Mouse (Mus musculus): Measurements from ENCODE around the gene Dlst. TPM values are rescaled to one million over a fixed set of nuclear protein-coding genes. Genes with fewer than 3 reads are reported as not detected.
A peak's percentile ranks its signal among the peaks of the same experiment; 100 is the strongest.
"Not testable (repeated sequence)": the region's sequence is repeated elsewhere in the genome, so short reads cannot be mapped to it uniquely, and the experiment has no call there.

Gene Dlst
- polyA plus RNA-seq, 1 experiment from 2014 or later: 115 TPM

DNA sequence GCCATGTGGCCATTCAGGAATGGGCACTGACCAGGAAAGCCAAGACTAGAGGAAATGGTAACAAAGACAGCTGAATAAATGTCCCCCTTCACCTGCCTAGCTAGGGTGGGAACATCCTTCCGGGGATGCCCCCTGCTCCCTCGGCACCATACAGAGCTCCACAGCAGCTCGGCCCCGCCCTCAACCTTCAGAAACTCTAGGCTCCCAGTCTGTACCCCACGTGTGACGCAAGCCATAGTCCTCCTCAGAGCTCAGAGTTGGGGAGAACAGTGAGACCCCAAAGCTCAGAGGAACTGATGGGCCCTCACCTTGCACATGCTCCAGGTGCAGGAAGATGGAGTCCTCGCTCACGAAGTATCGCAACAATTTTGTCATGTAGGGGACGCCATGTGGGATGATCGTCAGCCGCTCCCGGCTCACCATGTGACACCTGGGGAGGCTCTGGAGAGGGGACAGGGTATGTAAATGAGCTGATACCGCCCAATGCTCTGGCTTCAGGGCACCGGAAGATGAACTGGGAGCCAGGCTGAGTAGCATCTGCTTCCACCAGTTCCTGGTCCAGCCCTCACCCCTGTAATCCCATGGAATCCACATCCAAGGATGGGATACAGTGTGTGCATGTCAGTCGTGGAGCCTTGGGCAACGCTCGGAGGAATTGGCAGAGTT is 29.5 kb downstream of the Dlst start:
- no peak for ATAC-seq (ENCODE audit: insufficient read depth)
- H3K27me3 ChIP-seq (ENCODE audit: insufficient read depth, low read length): 0 out of 2 replicates have a peak, but pooled peaks cover 4% of the 10 kb centered on the region
- no peaks in the 10 kb centered on the region for H3K9me3 ChIP-seq (ENCODE audit: low read depth, low read length)
- no peak for TF ChIP-seq CTCF (IDR thresholded peaks at IDR 0.05; ENCODE audit: low read depth)
- H3K27ac ChIP-seq (ENCODE audit: low read depth): no peak overlapping the region
- 35% methylated on average over 18 of the region's 18 CpGs for WGBS
- no peak for DNase-seq
- H3K9ac ChIP-seq: no peak overlapping the region
- H3K4me1 ChIP-seq (ENCODE audit: insufficient read depth): peaks cover 2% of the 10 kb centered on the region; the same call in 1 of the 2 replicates
- H3K4me2 ChIP-seq: 0 out of 2 replicates have a peak overlapping the region, but pooled peaks have one; percentile 23
- H3K4me3 ChIP-seq (ENCODE audit: low read depth, low read length): no peak overlapping the region
- 0 out of 2 replicates have a peak, but pooled peaks cover 2% of the 10 kb centered on the region for H3K36me3 ChIP-seq (ENCODE audit: insufficient read depth)

DNA sequence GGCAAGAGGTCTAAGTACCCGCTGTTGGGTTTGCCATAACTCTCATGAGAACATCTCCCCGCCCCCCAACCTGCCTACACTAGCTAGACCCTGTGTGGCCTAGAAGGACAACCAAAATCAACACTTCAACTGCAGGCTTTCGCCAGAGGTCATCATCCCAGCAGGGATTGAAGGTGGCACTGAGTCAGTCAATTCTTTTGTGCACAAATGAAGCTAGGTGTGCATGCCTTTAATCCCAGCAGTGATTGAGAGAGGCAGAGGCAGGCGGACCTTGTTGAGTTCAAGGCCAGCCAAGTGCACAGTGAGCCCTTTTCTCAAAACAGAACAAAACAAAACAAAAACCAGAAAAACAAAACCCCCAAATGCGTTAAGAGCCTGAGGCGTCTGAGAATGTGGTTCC is 30.5 kb downstream of the Dlst start:
- peaks cover 2% of the 10 kb centered on the region; the same call in 1 of the 2 replicates for H3K4me1 ChIP-seq (ENCODE audit: insufficient read depth)
- no peak overlapping the region for H3K4me2 ChIP-seq
- no peak overlapping the region for H3K9ac ChIP-seq
- ATAC-seq (ENCODE audit: insufficient read depth) (no peak), DNase-seq (no peak)
- 70% methylated on average over 6 of the region's 6 CpGs for WGBS
- H3K27ac ChIP-seq (ENCODE audit: low read depth): no peak overlapping the region
- H3K36me3 ChIP-seq (ENCODE audit: insufficient read depth): no peaks in the 10 kb centered on the region
- no peak overlapping the region for H3K4me3 ChIP-seq (ENCODE audit: low read depth, low read length)
- 0 out of 2 replicates have a peak, but pooled peaks cover 4% of the 10 kb centered on the region for H3K27me3 ChIP-seq (ENCODE audit: insufficient read depth, low read length)
- TF ChIP-seq CTCF (IDR thresholded peaks at IDR 0.05; ENCODE audit: low read depth): no peak
- H3K9me3 ChIP-seq (ENCODE audit: low read depth, low read length): no peaks in the 10 kb centered on the region

DNA sequence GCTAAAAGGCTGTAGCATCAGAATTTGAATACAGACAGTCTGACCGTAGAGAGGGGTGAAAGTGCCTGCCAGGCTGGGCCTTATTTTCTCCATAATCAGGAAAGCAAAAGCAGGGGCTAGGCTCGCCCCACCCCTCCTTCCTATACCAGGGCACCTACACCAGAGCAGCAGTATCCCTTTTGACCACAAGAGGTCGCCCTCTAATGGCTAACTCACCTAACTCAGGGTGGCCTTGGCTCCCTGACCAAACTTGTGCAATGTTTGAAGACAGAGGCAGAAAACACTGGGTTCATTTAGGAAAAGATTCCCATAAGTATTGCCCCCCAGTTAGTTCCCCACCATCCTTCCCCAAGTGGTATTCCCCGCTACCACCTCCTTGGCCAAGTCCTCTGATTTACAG is 32.2 kb downstream of the Dlst start:
- no peaks in the 10 kb centered on the region for H3K36me3 ChIP-seq (ENCODE audit: insufficient read depth)
- peaks cover 2% of the 10 kb centered on the region; the same call in 1 of the 2 replicates for H3K4me1 ChIP-seq (ENCODE audit: insufficient read depth)
- no peak overlapping the region for H3K4me2 ChIP-seq
- 0 out of 2 replicates have a peak, but pooled peaks cover 4% of the 10 kb centered on the region for H3K27me3 ChIP-seq (ENCODE audit: insufficient read depth, low read length)
- no peaks in the 10 kb centered on the region for H3K9me3 ChIP-seq (ENCODE audit: low read depth, low read length)
- H3K4me3 ChIP-seq (ENCODE audit: low read depth, low read length): no peak overlapping the region
- ATAC-seq (ENCODE audit: insufficient read depth) (no peak), DNase-seq (peak; percentile 95)
- H3K9ac ChIP-seq: no peak overlapping the region
- peak; percentile 97 for TF ChIP-seq CTCF (IDR thresholded peaks at IDR 0.05; ENCODE audit: low read depth)
- WGBS: 18% methylated on average over 4 of the region's 4 CpGs
- no peak overlapping the region for H3K27ac ChIP-seq (ENCODE audit: low read depth)

DNA sequence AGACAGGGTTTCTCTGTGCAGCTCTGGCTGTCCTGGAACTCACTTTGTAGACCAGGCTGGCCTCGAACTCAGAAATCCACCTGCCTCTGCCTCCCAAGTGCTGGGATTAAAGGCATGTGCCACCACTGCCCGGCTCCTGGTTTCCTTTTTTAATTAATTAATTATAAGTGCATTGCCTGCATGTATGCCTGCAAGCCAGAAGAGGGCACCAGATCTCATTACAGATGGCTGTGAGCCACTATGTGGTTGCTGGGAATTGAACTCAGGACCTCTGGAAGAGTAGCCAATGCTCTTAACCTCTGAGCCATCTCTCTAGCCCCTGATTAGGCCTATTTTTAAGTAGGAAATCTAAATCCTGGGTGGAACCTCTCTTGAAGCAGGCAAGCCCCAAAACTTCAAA is 33.6 kb downstream of the Dlst start:
- not testable (repeated sequence) for H3K27ac ChIP-seq (ENCODE audit: low read depth); H3K36me3 ChIP-seq (ENCODE audit: insufficient read depth); DNase-seq; ATAC-seq (ENCODE audit: insufficient read depth); H3K27me3 ChIP-seq (ENCODE audit: insufficient read depth, low read length); H3K4me1 ChIP-seq (ENCODE audit: insufficient read depth); H3K9me3 ChIP-seq (ENCODE audit: low read depth, low read length); H3K4me2 ChIP-seq; H3K4me3 ChIP-seq (ENCODE audit: low read depth, low read length); H3K9ac ChIP-seq
- WGBS: 48% methylated on average over 2 of the region's 2 CpGs
- TF ChIP-seq CTCF (IDR thresholded peaks at IDR 0.05; ENCODE audit: low read depth): peak; percentile 39

DNA sequence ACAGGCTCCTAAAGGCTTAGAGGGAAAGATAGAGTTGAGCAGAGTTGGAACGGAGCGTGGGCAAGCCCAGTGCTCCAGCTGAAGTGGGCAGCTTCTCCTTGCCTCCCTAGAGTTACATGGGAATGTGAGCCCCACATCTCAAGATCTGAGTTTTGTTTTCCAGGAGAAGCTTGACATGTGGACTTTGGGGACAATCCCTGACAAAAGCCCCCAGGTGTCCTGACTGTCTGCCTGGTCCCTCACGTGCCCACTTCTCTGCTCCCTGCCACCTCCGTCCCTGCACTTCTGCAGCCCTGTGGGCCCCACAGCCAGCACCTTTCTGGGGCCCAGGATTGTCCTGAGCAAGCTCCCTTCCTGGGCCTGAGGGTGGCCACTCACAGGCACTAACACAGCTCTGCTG is 34.2 kb downstream of the Dlst start:
- no peak for ATAC-seq (ENCODE audit: insufficient read depth)
- Histone ChIP-seq H3K36me3 (ENCODE audit: insufficient read depth) (no peaks in the 10 kb centered on the region), H3K9me3 (ENCODE audit: low read depth, low read length) (no peaks in the 10 kb centered on the region), H3K4me3 (ENCODE audit: low read depth, low read length) (no peak overlapping the region), H3K27me3 (ENCODE audit: insufficient read depth, low read length) (0 out of 2 replicates have a peak, but pooled peaks cover 4% of the 10 kb centered on the region), H3K4me1 (ENCODE audit: insufficient read depth) (peaks cover 2% of the 10 kb centered on the region; the same call in 1 of the 2 replicates), H3K4me2 (no peak overlapping the region), H3K9ac (no peak overlapping the region), H3K27ac (ENCODE audit: low read depth) (no peak overlapping the region)
- TF ChIP-seq CTCF (IDR thresholded peaks at IDR 0.05; ENCODE audit: low read depth): no peak
- no peak for DNase-seq
- WGBS: 91% methylated on average over 4 of the region's 4 CpGs

DNA sequence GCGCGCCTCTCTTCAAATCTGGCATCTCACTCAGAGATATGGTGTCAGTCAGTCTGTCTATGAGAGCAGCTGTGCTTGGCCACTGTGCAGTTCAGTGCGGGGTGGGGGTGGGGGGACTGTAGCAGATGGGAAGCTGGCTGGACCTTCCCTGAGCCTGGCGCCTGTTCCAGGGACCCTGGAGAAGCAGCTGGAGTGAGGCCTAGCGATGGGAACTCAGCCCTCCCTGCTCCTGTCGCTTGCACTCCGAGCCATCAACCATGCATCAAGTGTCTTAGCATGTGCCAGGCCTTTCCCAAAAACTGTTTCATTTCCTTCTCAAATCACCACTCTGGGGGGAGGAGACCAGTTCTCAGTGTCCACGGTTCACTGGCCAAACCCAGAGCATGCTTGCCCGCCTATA is 35.0 kb downstream of the Dlst start:
- Histone ChIP-seq H3K9ac (0 out of 2 replicates have a peak overlapping the region, but pooled peaks have one; percentile 26), H3K9me3 (ENCODE audit: low read depth, low read length) (no peaks in the 10 kb centered on the region), H3K27ac (ENCODE audit: low read depth) (peak overlapping the region; percentile 69), H3K36me3 (ENCODE audit: insufficient read depth) (no peaks in the 10 kb centered on the region), H3K27me3 (ENCODE audit: insufficient read depth, low read length) (peaks cover 3% of the 10 kb centered on the region; the same call in 1 of the 2 replicates), H3K4me2 (no peak overlapping the region), H3K4me3 (ENCODE audit: low read depth, low read length) (no peak overlapping the region), H3K4me1 (ENCODE audit: insufficient read depth) (no peaks in the 10 kb centered on the region)
- ATAC-seq (ENCODE audit: insufficient read depth) (peak; percentile 78), DNase-seq (peak; percentile 75)
- TF ChIP-seq CTCF (IDR thresholded peaks at IDR 0.05; ENCODE audit: low read depth): no peak
- WGBS: 45% methylated on average over 9 of the region's 9 CpGs

DNA sequence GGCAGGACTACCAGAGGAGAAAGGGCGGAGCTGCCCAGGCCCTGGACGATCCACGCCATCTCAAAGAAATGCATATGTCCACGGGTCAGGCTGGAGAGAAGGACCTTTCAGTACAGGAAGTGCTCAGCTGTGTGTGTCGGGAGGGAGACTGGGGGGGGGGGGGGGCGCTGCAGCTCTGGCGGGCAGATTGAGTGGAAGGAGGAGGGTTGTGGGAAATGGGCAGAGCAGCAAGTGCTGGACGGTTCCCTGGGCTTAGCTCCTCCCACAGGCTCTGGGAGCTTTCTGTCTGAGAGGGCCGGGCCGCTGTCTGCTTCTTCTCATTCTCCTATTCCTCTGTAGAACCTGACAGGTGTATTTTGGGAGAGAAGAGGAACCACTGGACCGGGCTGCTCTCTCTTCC is 35.7 kb downstream of the Dlst start:
- peak overlapping the region; percentile 69 for H3K27ac ChIP-seq (ENCODE audit: low read depth)
- 24% methylated on average over 9 of the region's 11 CpGs for WGBS
- H3K9me3 ChIP-seq (ENCODE audit: low read depth, low read length): no peaks in the 10 kb centered on the region
- H3K9ac ChIP-seq: no peak overlapping the region
- no peaks in the 10 kb centered on the region for H3K4me1 ChIP-seq (ENCODE audit: insufficient read depth)
- no peak overlapping the region for H3K4me2 ChIP-seq
- peak; percentile 62 for DNase-seq
- H3K27me3 ChIP-seq (ENCODE audit: insufficient read depth, low read length): peaks cover 4% of the 10 kb centered on the region
- TF ChIP-seq CTCF (IDR thresholded peaks at IDR 0.05; ENCODE audit: low read depth): no peak
- peak; percentile 19; the same call in 1 of the 2 replicates for ATAC-seq (ENCODE audit: insufficient read depth)
- no peaks in the 10 kb centered on the region for H3K36me3 ChIP-seq (ENCODE audit: insufficient read depth)
- no peak overlapping the region for H3K4me3 ChIP-seq (ENCODE audit: low read depth, low read length)

Data from lung, embryonic 14.5 days (tissue).